28 mouse cellular contexts compared by ENCODE assay signal in the genomic region with DNA sequence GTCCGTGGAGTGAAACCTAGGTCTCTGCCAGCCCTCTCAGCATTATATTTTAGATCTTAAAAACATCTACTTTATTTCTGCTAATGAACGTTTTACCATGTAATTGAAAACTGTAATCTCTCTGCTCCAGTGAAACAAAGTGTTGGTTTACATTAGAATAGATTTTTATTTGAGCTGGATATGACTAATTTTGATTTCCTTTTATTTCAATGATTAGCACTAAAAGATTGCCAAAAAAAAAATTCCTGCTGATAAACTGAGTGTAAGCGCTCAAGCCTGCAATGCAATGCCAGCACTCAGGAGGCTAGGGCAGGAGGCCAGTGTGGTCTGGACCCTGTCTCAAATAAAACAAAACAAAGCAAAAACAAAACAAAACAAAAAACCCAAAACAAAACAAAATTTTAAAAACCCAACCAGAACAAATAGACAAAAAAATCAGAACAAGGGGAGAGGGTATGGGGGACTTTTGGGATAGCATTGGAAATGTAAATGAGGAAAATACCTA.
"Had no signal": no experiment of that assay in that cellular context is flagged by ENCODE, and none has a peak within 500 bp of the region (broad histone marks: within the 10 kb centered on the region; RNA-seq: fewer than 3 reads in every experiment).

No protein-coding gene starts in this region.

- ATAC-seq: hindbrain, embryonic 16.5 days; inflammation-experienced regulatory T-cells, adult 6 months; intestine, embryonic 15.5 days; intestine, postnatal 0 days had no signal

- H3K4me2 ChIP-seq: heart, embryonic 11.5 days; heart, embryonic 13.5 days; heart, embryonic 15.5 days; hindbrain, embryonic 12.5 days; hindbrain, embryonic 14.5 days; intestine, embryonic 15.5 days; limb, embryonic 12.5 days; liver, embryonic 11.5 days; liver, embryonic 13.5 days had no signal

- DNase-seq: gastrocnemius, adult 2 months; gastrocnemius, postnatal 10 days; gastrocnemius, postnatal 25 days; heart, adult 2 months; heart, postnatal 14 days; heart, postnatal 4 days; kidney, adult 18-20 months; kidney, adult 8-10 months; kidney, postnatal 10 days; kidney, postnatal 25 days; kidney, postnatal 4 days; liver; liver, embryonic 13.5 days had no signal

- H3K27me3 ChIP-seq: heart, embryonic 13.5 days; heart, embryonic 15.5 days; hindbrain, embryonic 12.5 days; intestine, embryonic 15.5 days; limb, embryonic 12.5 days; liver, embryonic 13.5 days had no signal

- H3K9me3 ChIP-seq: heart, embryonic 13.5 days; heart, embryonic 15.5 days; hindbrain, embryonic 10.5 days; hindbrain, embryonic 12.5 days; intestine, embryonic 15.5 days; limb, embryonic 10.5 days; limb, embryonic 12.5 days; liver, embryonic 13.5 days had no signal

- H3K4me3 ChIP-seq: gastrocnemius, adult 2 months; heart, adult 2 months; heart, embryonic 13.5 days; heart, embryonic 15.5 days; hindbrain, embryonic 10.5 days; hindbrain, embryonic 12.5 days; intestine, embryonic 15.5 days; layer of hippocampus, adult 2 months; left cerebral cortex, adult 2 months; limb, embryonic 10.5 days; limb, embryonic 12.5 days; liver, embryonic 13.5 days had no signal

- H3K36me3 ChIP-seq: heart, embryonic 13.5 days; heart, embryonic 15.5 days; hindbrain, embryonic 10.5 days; hindbrain, embryonic 12.5 days; intestine, embryonic 15.5 days; limb, embryonic 10.5 days; limb, embryonic 12.5 days; liver, embryonic 13.5 days had no signal

- H3K4me1 ChIP-seq: heart, embryonic 15.5 days; hindbrain, embryonic 12.5 days; liver, embryonic 13.5 days had no signal

- H3K27ac ChIP-seq: gastrocnemius, adult 2 months; heart, adult 2 months; heart, embryonic 13.5 days; heart, embryonic 15.5 days; hindbrain, embryonic 10.5 days; hindbrain, embryonic 12.5 days; hindbrain, embryonic 14.5 days; intestine, embryonic 15.5 days; layer of hippocampus, adult 2 months; left cerebral cortex, adult 2 months; limb, embryonic 10.5 days; limb, embryonic 12.5 days; liver, embryonic 13.5 days had no signal

- H3K9ac ChIP-seq: heart, embryonic 13.5 days; heart, embryonic 15.5 days; hindbrain, embryonic 12.5 days; hindbrain, embryonic 14.5 days; intestine, embryonic 15.5 days; limb, embryonic 12.5 days; liver, embryonic 13.5 days had no signal
